Mouse (Mus musculus): ENCODE results near the gene Plekhg2. TPM values are rescaled to one million over a fixed set of nuclear protein-coding genes. Genes with fewer than 3 reads are reported as not detected.

Gene Plekhg2
- total and polyA plus RNA-seq, 3 experiments, result 2.9 to 8.0 (median 3.4) TPM

- Histone ChIP-seq H3K4me3 (ENCODE audit: low read depth, low read length) (no peak overlapping the region), H3K9me3 (replicated peaks) (no peaks in the 10 kb centered on the region), H3K27me3 (ENCODE audit: insufficient read depth, low read length) (peaks cover 60% of the 10 kb centered on the region), H3K4me1 (ENCODE audit: insufficient read depth, low read depth, low read length) (peaks cover 26% of the 10 kb centered on the region), H3K36me3 (replicated peaks) (peaks cover 10% of the 10 kb centered on the region)
- no peak for DNase-seq (ENCODE audit: low spot score)
- no peak for TF ChIP-seq TAL1 (conservative IDR thresholded peaks at IDR 0.05; ENCODE audit: low read depth, low read length)
- no peak for TF ChIP-seq GATA1 (IDR thresholded peaks at IDR 0.05; ENCODE audit: borderline replicate concordance, low read length)
- no peak for TF ChIP-seq CTCF (IDR thresholded peaks at IDR 0.05; ENCODE audit: low read depth, low read length)
- TF ChIP-seq GATA2 (IDR thresholded peaks at IDR 0.05; ENCODE audit: borderline replicate concordance, low read depth, low read length), result no peak
- TF ChIP-seq POLR2AphosphoS5 (IDR thresholded peaks at IDR 0.05; ENCODE audit: insufficient replicate concordance, low read depth, low read length), result no peak
- no peak for ATAC-seq (ENCODE audit: extremely low read depth, insufficient number of reproducible peaks, low FRiP score, poor library complexity, severe bottlenecking)
Observed at GRCm38 (mm10) chr7:28360291-28360690, 12.1 kb downstream of the Plekhg2 start.

GRCm38 (mm10) chr7:28359854-28360253 lies 12.5 kb downstream of the Plekhg2 start:
- H3K4me1 ChIP-seq (ENCODE audit: insufficient read depth, low read depth, low read length), result peaks cover 26% of the 10 kb centered on the region
- TF ChIP-seq TAL1 (conservative IDR thresholded peaks at IDR 0.05; ENCODE audit: low read depth, low read length), result no peak
- no peak for TF ChIP-seq POLR2AphosphoS5 (IDR thresholded peaks at IDR 0.05; ENCODE audit: insufficient replicate concordance, low read depth, low read length)
- no peak for ATAC-seq (ENCODE audit: extremely low read depth, insufficient number of reproducible peaks, low FRiP score, poor library complexity, severe bottlenecking)
- H3K4me3 ChIP-seq (ENCODE audit: low read depth, low read length), result no peak overlapping the region
- no peak for DNase-seq (ENCODE audit: low spot score)
- H3K36me3 ChIP-seq (replicated peaks), result peaks cover 14% of the 10 kb centered on the region
- H3K27me3 ChIP-seq (ENCODE audit: insufficient read depth, low read length), result peaks cover 56% of the 10 kb centered on the region
- no peaks in the 10 kb centered on the region for H3K9me3 ChIP-seq (replicated peaks)

- peaks cover 46% of the 10 kb centered on the region for H3K27me3 ChIP-seq (ENCODE audit: insufficient read depth, low read length)
- ATAC-seq (ENCODE audit: extremely low read depth, insufficient number of reproducible peaks, low FRiP score, poor library complexity, severe bottlenecking) (no peak), DNase-seq (ENCODE audit: low spot score) (no peak)
- H3K4me1 ChIP-seq (ENCODE audit: insufficient read depth, low read depth, low read length), result peaks cover 35% of the 10 kb centered on the region
- H3K4me3 ChIP-seq (ENCODE audit: low read depth, low read length), result no peak overlapping the region
- no peaks in the 10 kb centered on the region for H3K9me3 ChIP-seq (replicated peaks)
- no peak for TF ChIP-seq POLR2AphosphoS5 (IDR thresholded peaks at IDR 0.05; ENCODE audit: insufficient replicate concordance, low read depth, low read length)
- no peak for TF ChIP-seq GATA2 (IDR thresholded peaks at IDR 0.05; ENCODE audit: borderline replicate concordance, low read depth, low read length)
- no peak for TF ChIP-seq CTCF (IDR thresholded peaks at IDR 0.05; ENCODE audit: low read depth, low read length)
- TF ChIP-seq TAL1 (conservative IDR thresholded peaks at IDR 0.05; ENCODE audit: low read depth, low read length), result no peak
- peaks cover 27% of the 10 kb centered on the region for H3K36me3 ChIP-seq (replicated peaks)
Observed at GRCm38 (mm10) chr7:28358431-28358830, 14.0 kb downstream of the Plekhg2 start.

- no peak overlapping the region for H3K4me3 ChIP-seq (ENCODE audit: low read depth, low read length)
- H3K9me3 ChIP-seq (replicated peaks), result no peaks in the 10 kb centered on the region
- TF ChIP-seq GATA1 (IDR thresholded peaks at IDR 0.05; ENCODE audit: borderline replicate concordance, low read length) (no peak), POLR2AphosphoS5 (IDR thresholded peaks at IDR 0.05; ENCODE audit: insufficient replicate concordance, low read depth, low read length) (no peak), GATA2 (IDR thresholded peaks at IDR 0.05; ENCODE audit: borderline replicate concordance, low read depth, low read length) (no peak), TAL1 (conservative IDR thresholded peaks at IDR 0.05; ENCODE audit: low read depth, low read length) (no peak), CTCF (IDR thresholded peaks at IDR 0.05; ENCODE audit: low read depth, low read length) (no peak)
- peaks cover 46% of the 10 kb centered on the region for H3K27me3 ChIP-seq (ENCODE audit: insufficient read depth, low read length)
- no peak for DNase-seq (ENCODE audit: low spot score)
- ATAC-seq (ENCODE audit: extremely low read depth, insufficient number of reproducible peaks, low FRiP score, poor library complexity, severe bottlenecking), result no peak
- peaks cover 39% of the 10 kb centered on the region for H3K4me1 ChIP-seq (ENCODE audit: insufficient read depth, low read depth, low read length)
- peaks cover 32% of the 10 kb centered on the region for H3K36me3 ChIP-seq (replicated peaks)
Observed at GRCm38 (mm10) chr7:28357984-28358383, 14.4 kb downstream of the Plekhg2 start.

- peaks cover 36% of the 10 kb centered on the region for H3K27me3 ChIP-seq (ENCODE audit: insufficient read depth, low read length)
- DNase-seq (ENCODE audit: low spot score) (no peak), ATAC-seq (ENCODE audit: extremely low read depth, insufficient number of reproducible peaks, low FRiP score, poor library complexity, severe bottlenecking) (no peak)
- TF ChIP-seq CTCF (IDR thresholded peaks at IDR 0.05; ENCODE audit: low read depth, low read length), result no peak
- TF ChIP-seq POLR2AphosphoS5 (IDR thresholded peaks at IDR 0.05; ENCODE audit: insufficient replicate concordance, low read depth, low read length), result no peak
- TF ChIP-seq GATA2 (IDR thresholded peaks at IDR 0.05; ENCODE audit: borderline replicate concordance, low read depth, low read length), result no peak
- no peak for TF ChIP-seq GATA1 (IDR thresholded peaks at IDR 0.05; ENCODE audit: borderline replicate concordance, low read length)
- TF ChIP-seq TAL1 (conservative IDR thresholded peaks at IDR 0.05; ENCODE audit: low read depth, low read length), result no peak
- no peak overlapping the region for H3K4me3 ChIP-seq (ENCODE audit: low read depth, low read length)
- H3K9me3 ChIP-seq (replicated peaks), result no peaks in the 10 kb centered on the region
- H3K4me1 ChIP-seq (ENCODE audit: insufficient read depth, low read depth, low read length), result peaks cover 42% of the 10 kb centered on the region
- peaks cover 42% of the 10 kb centered on the region for H3K36me3 ChIP-seq (replicated peaks)
Observed at GRCm38 (mm10) chr7:28356981-28357380, 15.4 kb downstream of the Plekhg2 start.

GRCm38 (mm10) chr7:28355221-28355620 lies 17.2 kb downstream of the Plekhg2 start:
- Histone ChIP-seq H3K36me3 (replicated peaks) (peaks cover 50% of the 10 kb centered on the region), H3K9me3 (replicated peaks) (no peaks in the 10 kb centered on the region), H3K27me3 (ENCODE audit: insufficient read depth, low read length) (peaks cover 29% of the 10 kb centered on the region), H3K4me3 (ENCODE audit: low read depth, low read length) (no peak overlapping the region), H3K4me1 (ENCODE audit: insufficient read depth, low read depth, low read length) (peaks cover 48% of the 10 kb centered on the region)
- no peak for ATAC-seq (ENCODE audit: extremely low read depth, insufficient number of reproducible peaks, low FRiP score, poor library complexity, severe bottlenecking)
- DNase-seq (ENCODE audit: low spot score), result no peak
- no peak for TF ChIP-seq GATA2 (IDR thresholded peaks at IDR 0.05; ENCODE audit: borderline replicate concordance, low read depth, low read length)
- no peak for TF ChIP-seq TAL1 (conservative IDR thresholded peaks at IDR 0.05; ENCODE audit: low read depth, low read length)
- no peak for TF ChIP-seq POLR2AphosphoS5 (IDR thresholded peaks at IDR 0.05; ENCODE audit: insufficient replicate concordance, low read depth, low read length)
- no peak for TF ChIP-seq GATA1 (IDR thresholded peaks at IDR 0.05; ENCODE audit: borderline replicate concordance, low read length)
- no peak for TF ChIP-seq CTCF (IDR thresholded peaks at IDR 0.05; ENCODE audit: low read depth, low read length)

GRCm38 (mm10) chr7:28354596-28354995 lies 17.8 kb downstream of the Plekhg2 start:
- TF ChIP-seq POLR2AphosphoS5 (IDR thresholded peaks at IDR 0.05; ENCODE audit: insufficient replicate concordance, low read depth, low read length), result no peak
- Histone ChIP-seq H3K9me3 (replicated peaks) (no peaks in the 10 kb centered on the region), H3K4me1 (ENCODE audit: insufficient read depth, low read depth, low read length) (peaks cover 54% of the 10 kb centered on the region), H3K27me3 (ENCODE audit: insufficient read depth, low read length) (peaks cover 23% of the 10 kb centered on the region), H3K4me3 (ENCODE audit: low read depth, low read length) (no peak overlapping the region), H3K36me3 (replicated peaks) (peaks cover 46% of the 10 kb centered on the region)
- ATAC-seq (ENCODE audit: extremely low read depth, insufficient number of reproducible peaks, low FRiP score, poor library complexity, severe bottlenecking) (no peak), DNase-seq (ENCODE audit: low spot score) (no peak)

All from G1E (cell line).